Mouse (Mus musculus): ENCODE measurements at regions not wholly inside any gene's neighbourhood (a gene's known extent, or its start where the extent isn't known, plus 50 kb on each side); places are given as distances from the start of the nearest gene placed in this dataset.

- no peak for TF ChIP-seq CTCF (IDR thresholded peaks at IDR 0.05)
- CTCF ChIA-PET = interaction anchor here (1.6 kb wide), 1 partner anchor 10 kb away, joined by 4 read pairs; no protein-coding TSS in a partner anchor
- ATAC-seq (no peak), DNase-seq (ENCODE audit: low read depth, low spot score) (no peak)
- in situ Hi-C loops (cut with MboI; ENCODE audit: low pct_unique_long_range_greater_than_20kb) = no loop called here
- peaks cover 4% of the 10 kb centered on the region for H3K27me3 ChIP-seq
- POLR2A ChIA-PET = no interaction called here
Observed at GRCm38 (mm10) chr1:42498901-42499300, 196.7 kb upstream of the Pou3f3 start.

GRCm38 (mm10) chr1:42504491-42504890 lies 191.1 kb upstream of the Pou3f3 start:
- POLR2A ChIA-PET = no interaction called here
- TF ChIP-seq CTCF (IDR thresholded peaks at IDR 0.05) = no peak
- DNase-seq (ENCODE audit: low read depth, low spot score) (no peak), ATAC-seq (no peak)
- CTCF ChIA-PET = no interaction called here
- H3K27me3 ChIP-seq = peaks cover 11% of the 10 kb centered on the region
- in situ Hi-C loops (cut with MboI; ENCODE audit: low pct_unique_long_range_greater_than_20kb) = no loop called here

- CTCF ChIA-PET = no interaction called here
Observed at GRCm38 (mm10) chr1:42505048-42505729, 190.4 kb upstream of the Pou3f3 start.

GRCm38 (mm10) chr1:42514417-42514816 lies 181.2 kb upstream of the Pou3f3 start:
- no peak for DNase-seq (ENCODE audit: low read depth, low spot score)
- in situ Hi-C loops (cut with MboI; ENCODE audit: low pct_unique_long_range_greater_than_20kb) = no loop called here
- TF ChIP-seq CTCF (IDR thresholded peaks at IDR 0.05) = peak; percentile 32
- CTCF ChIA-PET = interaction anchor here (1.0 kb wide), 1 partner anchor 9 kb away, joined by 3 read pairs; no protein-coding TSS in a partner anchor
- H3K27me3 ChIP-seq = no peaks in the 10 kb centered on the region
- POLR2A ChIA-PET = no interaction called here
- no peak for ATAC-seq

More at GRCm38 (mm10) chr1:42505048-42505729, 190.4 kb upstream of the Pou3f3 start:
- ATAC-seq = no peak
- in situ Hi-C loops (cut with MboI; ENCODE audit: low pct_unique_long_range_greater_than_20kb) = no loop called here
- H3K27me3 ChIP-seq = peaks cover 11% of the 10 kb centered on the region
- no peak for DNase-seq (ENCODE audit: low read depth, low spot score)
- no peak for TF ChIP-seq CTCF (IDR thresholded peaks at IDR 0.05)
- POLR2A ChIA-PET = no interaction called here

GRCm38 (mm10) chr1:42524401-42524800 lies 171.2 kb upstream of the Pou3f3 start:
- ChIA-PET CTCF (no interaction called here), POLR2A (no interaction called here)
- in situ Hi-C loops (cut with MboI; ENCODE audit: low pct_unique_long_range_greater_than_20kb) = no loop called here

GRCm38 (mm10) chr1:42527746-42528476 lies 167.7 kb upstream of the Pou3f3 start:
- ChIA-PET POLR2A (no interaction called here), CTCF (no interaction called here)
- in situ Hi-C loops (cut with MboI; ENCODE audit: low pct_unique_long_range_greater_than_20kb) = no loop called here
- no peak for TF ChIP-seq CTCF (IDR thresholded peaks at IDR 0.05)
- ATAC-seq (no peak), DNase-seq (ENCODE audit: low read depth, low spot score) (peak; percentile 41)
- H3K27me3 ChIP-seq = peaks cover 6% of the 10 kb centered on the region

More at GRCm38 (mm10) chr1:42524401-42524800, 171.2 kb upstream of the Pou3f3 start:
- DNase-seq (ENCODE audit: low read depth, low spot score) (no peak), ATAC-seq (no peak)
- no peak for TF ChIP-seq CTCF (IDR thresholded peaks at IDR 0.05)
- peaks cover 9% of the 10 kb centered on the region for H3K27me3 ChIP-seq

GRCm38 (mm10) chr1:42532908-42533307 lies 162.7 kb upstream of the Pou3f3 start:
- ATAC-seq (no peak), DNase-seq (ENCODE audit: low read depth, low spot score) (no peak)
- no peak for TF ChIP-seq CTCF (IDR thresholded peaks at IDR 0.05)
- peaks cover 13% of the 10 kb centered on the region for H3K27me3 ChIP-seq
- ChIA-PET CTCF (no interaction called here), POLR2A (no interaction called here)
- in situ Hi-C loops (cut with MboI; ENCODE audit: low pct_unique_long_range_greater_than_20kb) = no loop called here

GRCm38 (mm10) chr1:42539066-42539539 lies 156.5 kb upstream of the Pou3f3 start:
- no peak for DNase-seq (ENCODE audit: low read depth, low spot score)
- ATAC-seq = no peak
- in situ Hi-C loops (cut with MboI; ENCODE audit: low pct_unique_long_range_greater_than_20kb) = no loop called here
- peaks cover 14% of the 10 kb centered on the region for H3K27me3 ChIP-seq
- ChIA-PET POLR2A (no interaction called here), CTCF (no interaction called here)
- no peak for TF ChIP-seq CTCF (IDR thresholded peaks at IDR 0.05)

- ChIA-PET CTCF (no interaction called here), POLR2A (no interaction called here)
Observed at GRCm38 (mm10) chr1:42539541-42540520, 155.7 kb upstream of the Pou3f3 start.

GRCm38 (mm10) chr1:42541991-42542390 lies 153.6 kb upstream of the Pou3f3 start:
- ChIA-PET POLR2A (no interaction called here), CTCF (no interaction called here)
- DNase-seq (ENCODE audit: low read depth, low spot score) (no peak), ATAC-seq (no peak)
- in situ Hi-C loops (cut with MboI; ENCODE audit: low pct_unique_long_range_greater_than_20kb) = no loop called here
- peaks cover 6% of the 10 kb centered on the region for H3K27me3 ChIP-seq
- no peak for TF ChIP-seq CTCF (IDR thresholded peaks at IDR 0.05)

More at GRCm38 (mm10) chr1:42539541-42540520, 155.7 kb upstream of the Pou3f3 start:
- DNase-seq (ENCODE audit: low read depth, low spot score) = no peak
- no peak for ATAC-seq
- H3K27me3 ChIP-seq = peaks cover 13% of the 10 kb centered on the region
- in situ Hi-C loops (cut with MboI; ENCODE audit: low pct_unique_long_range_greater_than_20kb) = no loop called here
- TF ChIP-seq CTCF (IDR thresholded peaks at IDR 0.05) = no peak

Data from Patski (cell line).